Mouse (Mus musculus): ENCODE measurements around the gene Pld5. TPM values are rescaled to one million over a fixed set of nuclear protein-coding genes. Genes with fewer than 3 reads are reported as not detected.

Pld5 gene
- polyA plus RNA-seq, 1 experiment: not detected

DNA sequence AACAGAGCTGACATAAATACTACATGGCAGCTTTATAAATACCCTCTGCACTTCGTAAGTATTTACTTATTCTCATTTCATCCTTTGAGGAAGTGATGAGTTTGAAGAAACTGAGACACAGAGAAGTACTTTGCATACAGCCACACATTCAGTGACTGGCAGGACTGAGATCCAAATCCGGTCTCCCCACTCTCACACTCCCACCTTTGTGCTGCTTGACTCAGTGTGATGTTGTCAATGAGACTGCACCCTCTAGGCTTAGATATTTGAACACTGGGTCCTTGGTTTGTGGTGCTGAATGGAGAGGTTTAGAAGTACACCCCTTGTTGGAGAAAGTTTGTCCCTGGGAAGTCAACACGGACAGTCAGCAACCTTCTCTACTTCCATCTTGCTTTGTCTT, 72.8 kb downstream of the Pld5 start:
- no peak for TF ChIP-seq GATA1 (IDR thresholded peaks at IDR 0.05; ENCODE audit: low read length)

GRCm38 (mm10) chr1:176197036-176197766, 77.9 kb downstream of the Pld5 start:
- TF ChIP-seq GATA1 (IDR thresholded peaks at IDR 0.05; ENCODE audit: low read length): no peak

DNA sequence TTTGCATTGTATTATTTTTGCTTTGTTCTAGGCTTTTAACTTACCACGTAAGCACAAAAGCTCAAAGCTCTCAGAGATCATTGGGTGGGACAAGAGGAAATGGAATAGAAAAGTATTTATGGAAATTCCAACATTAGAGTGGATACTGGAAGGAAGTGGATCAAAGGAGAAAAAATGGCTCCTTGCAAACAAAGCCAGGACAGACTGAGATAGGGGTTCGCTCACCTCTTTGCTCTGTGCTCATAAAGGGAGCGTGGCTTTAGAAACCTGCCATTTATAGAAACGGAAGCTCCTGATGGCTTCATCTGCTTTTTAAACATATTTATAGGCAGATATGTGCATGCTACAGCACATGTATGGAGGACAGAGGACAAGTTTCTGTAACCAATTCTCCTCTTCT, 78.8 kb downstream of the Pld5 start:
- no peak for TF ChIP-seq GATA1 (IDR thresholded peaks at IDR 0.05; ENCODE audit: low read length)

DNA sequence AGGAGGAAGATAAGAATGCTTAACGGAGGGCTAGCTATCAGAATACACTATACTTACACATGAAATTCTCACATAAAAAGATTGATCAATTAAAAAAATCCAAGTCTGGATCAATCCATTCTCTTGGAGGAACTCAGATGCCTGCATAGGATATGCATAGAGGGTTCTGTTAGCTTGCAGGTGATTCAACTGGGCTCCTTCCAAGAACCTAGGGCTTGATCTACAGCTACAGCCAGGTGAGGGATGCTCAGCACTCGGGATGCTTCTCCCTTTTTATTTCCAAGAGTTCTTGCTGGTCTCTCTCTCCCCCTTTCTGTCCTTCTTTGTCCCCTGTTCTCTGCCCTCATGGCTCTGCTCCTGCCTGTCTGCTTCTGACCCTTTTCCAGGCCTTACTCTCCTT, 80.4 kb downstream of the Pld5 start:
- TF ChIP-seq GATA1 (IDR thresholded peaks at IDR 0.05; ENCODE audit: low read length): no peak

DNA sequence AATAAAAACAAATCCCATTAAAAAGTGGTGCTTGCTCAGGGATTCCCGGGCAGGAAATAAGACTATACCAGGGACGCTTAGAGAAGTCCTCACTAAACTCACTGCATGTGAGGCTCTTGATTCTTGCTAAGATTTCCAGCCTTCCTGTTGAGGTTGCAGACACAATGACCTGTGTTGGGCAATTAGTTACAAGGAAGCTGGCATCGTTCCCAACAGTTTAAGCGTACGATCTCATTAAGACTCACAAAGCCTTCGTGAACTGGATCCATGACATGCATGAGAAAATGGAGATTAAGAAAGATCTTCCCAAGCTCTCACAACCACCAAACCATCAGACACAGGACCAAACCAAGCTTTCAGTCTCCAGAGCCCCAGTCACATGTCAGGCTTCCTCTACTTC, 91.1 kb downstream of the Pld5 start:
- TF ChIP-seq GATA1 (IDR thresholded peaks at IDR 0.05; ENCODE audit: low read length): no peak

DNA sequence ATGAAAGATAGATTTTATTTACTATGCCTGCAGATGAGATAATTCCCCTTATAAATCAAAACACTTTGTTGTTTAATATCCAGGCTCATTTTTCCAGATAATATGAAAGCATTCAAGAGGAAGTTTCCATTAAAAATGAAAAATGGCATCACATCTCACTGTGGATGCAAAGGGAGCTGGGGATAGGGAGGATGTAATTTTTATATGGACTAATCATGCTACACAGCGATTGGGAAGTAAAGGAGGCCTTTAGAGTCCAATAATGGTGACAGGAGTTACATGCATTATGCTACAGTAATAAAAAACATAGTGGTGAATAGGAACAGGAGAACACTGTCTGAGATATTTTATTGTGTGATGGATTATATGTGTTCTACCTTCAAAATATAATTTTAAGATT, 100.1 kb downstream of the Pld5 start:
- no peak for TF ChIP-seq GATA1 (IDR thresholded peaks at IDR 0.05; ENCODE audit: low read length)

DNA sequence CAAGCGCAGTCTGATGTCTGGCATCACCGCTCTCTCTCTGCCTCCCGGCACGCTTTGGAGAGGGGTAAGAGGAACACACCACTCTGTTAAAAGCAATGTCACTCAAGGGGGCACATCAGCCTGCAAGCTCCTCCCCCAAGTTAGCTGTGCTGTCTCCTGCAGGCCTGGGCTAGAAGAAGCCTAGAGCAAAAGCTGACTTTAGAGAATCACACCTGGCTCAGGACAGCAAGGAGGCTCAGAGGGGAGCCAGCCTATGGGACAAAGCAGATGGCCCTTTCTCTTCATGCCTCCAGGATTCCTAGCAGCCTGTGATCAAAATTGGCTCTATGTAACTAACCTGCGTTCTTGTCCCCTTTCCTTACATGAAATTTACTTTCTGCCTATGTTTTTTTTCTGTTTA, 107.3 kb downstream of the Pld5 start:
- TF ChIP-seq GATA1 (IDR thresholded peaks at IDR 0.05; ENCODE audit: low read length): no peak

GRCm38 (mm10) chr1:176167114-176167513, 108.0 kb downstream of the Pld5 start:
- no peak for TF ChIP-seq GATA1 (IDR thresholded peaks at IDR 0.05; ENCODE audit: low read length)

DNA sequence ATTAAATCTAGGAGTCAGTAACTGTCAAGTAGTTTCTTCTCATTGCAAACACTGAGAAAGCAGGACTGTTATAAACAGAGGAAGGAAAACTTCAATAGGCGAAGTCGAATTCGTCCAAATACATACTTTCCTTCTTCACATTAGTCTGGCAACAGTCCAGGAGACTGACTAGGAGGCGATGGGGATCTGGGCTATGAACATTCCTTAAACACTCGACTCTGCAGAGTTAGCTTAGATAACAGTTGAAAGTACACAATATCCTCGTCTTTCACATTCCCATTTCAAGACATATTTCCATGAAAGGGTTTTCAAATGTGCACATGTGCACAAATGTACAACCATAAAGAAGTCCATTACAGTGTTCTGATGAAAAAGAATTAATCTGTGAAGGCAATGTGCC, 129.8 kb downstream of the Pld5 start:
- no peak for TF ChIP-seq GATA1 (IDR thresholded peaks at IDR 0.05; ENCODE audit: low read length)

GRCm38 (mm10) chr1:176134379-176134778, 140.7 kb downstream of the Pld5 start:
- no peak for TF ChIP-seq GATA1 (IDR thresholded peaks at IDR 0.05; ENCODE audit: low read length)

GRCm38 (mm10) chr1:176125771-176126170, 149.3 kb downstream of the Pld5 start:
- TF ChIP-seq GATA1 (IDR thresholded peaks at IDR 0.05; ENCODE audit: low read length): no peak

DNA sequence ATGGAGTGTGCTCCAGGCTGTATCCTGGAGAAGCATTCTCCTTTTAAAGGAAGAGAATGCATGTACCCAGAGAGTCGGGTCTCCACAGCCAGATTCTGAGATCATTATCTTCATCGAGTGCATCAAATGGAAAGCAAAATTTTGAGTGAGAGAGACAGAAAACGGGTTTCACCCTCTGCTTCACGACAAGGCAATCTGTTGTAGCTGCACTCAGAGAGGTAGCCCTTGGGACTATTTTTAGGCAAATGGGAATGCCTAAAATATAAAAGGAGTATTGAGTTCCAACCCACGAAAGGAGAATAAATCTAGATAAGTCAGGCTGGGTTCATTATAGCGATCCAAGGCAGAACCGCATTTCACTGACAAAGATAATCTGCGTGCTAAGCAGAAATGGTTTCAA, 150.7 kb downstream of the Pld5 start:
- TF ChIP-seq GATA1 (IDR thresholded peaks at IDR 0.05; ENCODE audit: low read length): no peak

GRCm38 (mm10) chr1:176123781-176124180, 151.3 kb downstream of the Pld5 start:
- TF ChIP-seq GATA1 (IDR thresholded peaks at IDR 0.05; ENCODE audit: low read length): no peak

DNA sequence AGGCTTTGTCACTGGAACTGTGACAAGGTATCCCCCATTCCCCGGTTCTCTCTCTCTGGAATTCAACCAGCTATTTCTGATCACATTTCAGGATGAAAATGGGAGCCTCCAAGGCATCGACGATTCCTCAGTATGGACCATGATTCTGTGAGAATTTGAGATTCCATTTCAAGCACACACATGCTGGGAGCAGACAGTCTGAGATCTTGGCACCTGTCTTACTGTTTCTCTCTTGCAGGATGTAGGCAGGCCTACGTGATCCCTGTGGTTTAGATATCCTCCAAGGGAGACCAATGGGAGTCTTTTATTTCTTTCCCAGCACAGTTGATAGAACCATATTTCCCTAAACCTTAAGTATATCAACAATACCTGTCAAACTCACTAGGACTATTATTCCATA, 159.5 kb downstream of the Pld5 start:
- TF ChIP-seq GATA1 (IDR thresholded peaks at IDR 0.05; ENCODE audit: low read length): no peak

DNA sequence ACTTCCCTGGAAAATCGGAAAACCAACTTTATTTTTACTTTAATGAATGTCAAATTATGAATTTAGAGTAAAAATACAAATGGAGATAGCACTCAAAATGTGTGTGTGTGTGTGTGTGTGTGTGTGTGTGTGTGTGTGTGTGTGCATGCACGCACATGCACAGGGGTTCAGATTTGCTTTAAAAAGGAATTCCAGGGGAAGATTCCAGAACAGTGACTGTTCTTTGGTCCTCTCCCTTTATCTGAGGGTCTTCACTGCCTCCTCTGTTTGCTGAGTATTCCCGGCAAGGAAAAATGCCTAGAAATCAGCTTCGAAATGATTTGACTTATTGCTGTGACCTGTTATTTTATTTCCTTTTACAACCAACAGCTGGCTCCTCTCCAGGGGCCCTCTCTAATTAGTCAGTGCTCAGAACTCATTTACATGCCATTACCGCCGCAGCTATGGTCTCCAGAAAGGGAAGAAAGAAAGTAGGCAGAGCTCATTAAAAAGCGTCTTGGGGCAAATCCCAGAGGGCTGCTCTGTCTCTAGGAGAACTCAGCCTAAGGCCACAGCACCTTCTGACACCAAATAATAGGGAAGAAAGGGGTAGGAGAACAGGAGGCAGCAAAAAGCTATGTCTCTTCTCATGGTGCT, 176.3 kb downstream of the Pld5 start:
- no peak for TF ChIP-seq GATA1 (IDR thresholded peaks at IDR 0.05; ENCODE audit: low read length)

DNA sequence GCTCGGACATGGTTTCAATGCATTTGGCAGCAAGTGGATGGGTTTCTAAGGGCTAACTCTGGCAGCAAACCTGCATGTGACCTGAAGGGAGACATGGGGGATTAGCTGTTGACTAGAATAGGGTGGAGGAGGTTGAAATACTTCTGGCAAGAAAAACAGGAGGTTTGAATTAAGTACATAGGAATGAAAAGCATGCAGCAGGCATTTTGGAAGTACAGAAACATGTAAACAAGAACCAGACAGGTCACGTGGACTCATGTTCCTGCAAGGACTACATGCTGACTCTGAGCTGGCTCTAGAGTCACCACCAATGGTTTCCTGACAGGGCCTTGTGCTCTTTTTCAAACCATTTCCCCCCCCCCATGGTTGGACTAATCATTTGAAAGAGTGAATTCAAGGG, 183.0 kb downstream of the Pld5 start:
- no peak for TF ChIP-seq GATA1 (IDR thresholded peaks at IDR 0.05; ENCODE audit: low read length)

DNA sequence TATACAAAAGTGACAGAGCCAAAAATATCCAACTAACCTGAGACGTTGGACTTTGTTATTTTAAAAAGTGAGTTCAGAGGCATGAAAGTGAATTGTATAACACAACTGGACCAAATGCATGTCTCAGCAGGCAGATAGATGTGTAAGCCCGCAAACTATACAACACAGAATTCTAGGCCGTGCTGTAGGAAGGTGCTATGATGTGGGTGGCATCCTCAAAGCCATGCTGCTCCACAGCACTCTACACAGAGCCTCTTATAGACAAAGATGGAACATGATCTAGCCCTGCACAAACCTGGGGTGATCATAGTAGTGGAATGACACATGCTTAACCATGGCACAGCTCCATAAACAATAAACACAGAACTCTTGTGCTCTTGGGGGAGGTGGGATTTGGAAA, 185.7 kb downstream of the Pld5 start:
- TF ChIP-seq GATA1 (IDR thresholded peaks at IDR 0.05; ENCODE audit: low read length): no peak

All from G1E-ER4 (cell line).